Mouse (Mus musculus) urinary bladder, postnatal 25 days (tissue): Measurements from ENCODE around the gene Gldc.
A peak's percentile ranks its signal among the peaks of the same experiment; 100 is the strongest.
"Not testable (repeated sequence)": the region's sequence is repeated elsewhere in the genome, so short reads cannot be mapped to it uniquely, and the experiment has no call there.

Experiments
- DNase-seq: peaks from one replicate; pipeline ENCODE4 v3.0.0; 2022; ENCODE audit warnings: low spot score

Gene Gldc

GRCm38 (mm10) chr19:30174919-30175571 lies at the start of gene Gldc:
Gene Gldc (minus strand): TSS chr19:30175429.
- DNase-seq, result peak; percentile 57

- DNase-seq, result not testable (repeated sequence)
Observed at GRCm38 (mm10) chr19:30222593-30222992, 47.4 kb upstream of the Gldc start.

DNA sequence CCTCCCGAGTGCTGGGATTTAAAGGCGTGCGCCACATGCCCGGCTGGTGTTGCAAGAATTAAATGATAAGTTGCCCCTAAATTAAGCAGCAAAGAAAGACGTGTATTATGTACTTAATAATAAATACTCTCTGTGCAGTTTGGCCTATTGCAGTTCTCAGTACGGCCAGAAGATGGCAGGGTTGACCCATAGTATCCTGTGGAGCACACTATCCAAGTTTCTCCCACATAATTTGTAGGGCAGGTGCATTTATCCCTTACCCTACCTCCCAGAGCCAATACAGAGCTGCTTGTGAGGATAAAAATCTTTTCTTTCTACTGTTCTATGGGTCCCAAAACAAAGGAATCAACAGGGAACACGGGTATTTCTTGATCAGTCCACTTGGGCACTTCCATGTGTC lies 42.1 kb upstream of the Gldc start:
- DNase-seq, result peak; percentile 63

GRCm38 (mm10) chr19:30216186-30216585 lies 41.0 kb upstream of the Gldc start:
- DNase-seq, result no peak

DNA sequence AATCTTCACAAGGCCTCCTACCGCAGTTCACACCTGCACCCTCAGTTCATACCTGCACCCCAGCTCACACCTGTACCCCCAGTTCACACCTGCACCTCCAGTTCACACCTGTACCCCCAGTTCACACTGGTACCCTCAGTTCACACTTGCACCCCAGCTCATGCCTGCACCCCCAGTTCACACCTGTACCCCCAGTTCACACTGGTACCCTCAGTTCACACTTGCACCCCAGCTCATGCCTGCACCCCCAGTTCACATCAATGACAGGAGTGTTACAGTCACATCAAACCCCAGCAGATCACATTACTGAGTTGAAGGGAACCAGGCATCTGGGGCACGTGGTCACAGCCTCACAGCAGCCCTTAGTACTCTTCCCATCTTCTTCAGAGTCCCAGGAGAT lies 40.5 kb upstream of the Gldc start:
- DNase-seq, result not testable (repeated sequence)

DNA sequence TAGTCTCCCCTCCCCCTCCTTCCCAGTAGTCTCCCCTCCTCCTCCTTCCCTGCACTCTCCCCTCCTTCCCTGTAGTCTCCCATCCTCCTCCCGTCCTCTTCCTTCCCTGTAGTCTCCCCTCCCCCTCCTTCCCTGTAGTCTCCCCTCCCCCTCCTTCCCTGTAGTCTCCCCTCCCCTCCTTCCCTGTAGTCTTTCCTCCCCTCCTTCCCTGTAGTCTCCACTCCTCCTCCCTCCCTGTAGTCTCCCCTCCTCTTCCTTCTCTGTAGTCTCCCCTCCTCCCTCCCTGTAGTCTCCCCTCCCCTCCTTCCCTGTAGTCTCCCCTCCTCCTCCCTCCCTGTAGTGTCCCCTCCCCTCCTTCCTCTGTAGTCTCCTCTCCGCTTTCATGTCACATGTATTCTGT lies 38.8 kb upstream of the Gldc start:
- DNase-seq, result no peak

- DNase-seq, result not testable (repeated sequence)
Observed at GRCm38 (mm10) chr19:30209006-30209405, 33.8 kb upstream of the Gldc start.

GRCm38 (mm10) chr19:30206981-30207380 lies 31.8 kb upstream of the Gldc start:
- DNase-seq, result no peak

- DNase-seq, result no peak
Observed at GRCm38 (mm10) chr19:30205874-30206273, 30.6 kb upstream of the Gldc start.

- peak; percentile 17 for DNase-seq
Observed at GRCm38 (mm10) chr19:30205159-30205816, 30.1 kb upstream of the Gldc start.

- DNase-seq, result no peak
Observed at GRCm38 (mm10) chr19:30202177-30202576, 26.9 kb upstream of the Gldc start.

- DNase-seq, result no peak
Observed at GRCm38 (mm10) chr19:30194999-30195398, 19.8 kb upstream of the Gldc start.

GRCm38 (mm10) chr19:30187232-30187631 lies 12.0 kb upstream of the Gldc start:
- no peak for DNase-seq

DNA sequence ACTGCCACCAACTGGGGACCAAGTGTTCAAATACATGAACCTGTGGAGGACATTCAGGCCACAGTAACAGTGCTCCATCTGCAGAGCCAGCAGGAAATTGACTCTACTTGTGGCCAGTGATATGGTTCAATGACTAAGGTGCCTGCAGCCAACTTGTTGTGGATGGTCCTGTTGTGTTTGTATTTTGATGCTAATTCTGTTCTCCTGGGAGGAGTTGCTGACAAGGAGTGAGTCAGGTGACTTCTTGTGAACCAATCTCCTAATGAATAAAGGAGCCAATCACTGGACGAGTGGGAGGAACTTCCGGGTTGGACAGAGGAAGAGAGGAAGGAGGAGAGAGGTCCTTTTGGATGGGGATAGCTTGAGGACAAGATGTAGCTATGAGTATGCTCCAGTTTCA lies 10.3 kb upstream of the Gldc start:
- no peak for DNase-seq

GRCm38 (mm10) chr19:30179979-30180378 lies 4.8 kb upstream of the Gldc start:
- no peak for DNase-seq

GRCm38 (mm10) chr19:30174074-30174670 lies 1.1 kb downstream of the Gldc start:
- DNase-seq, result no peak

GRCm38 (mm10) chr19:30171346-30172055 lies 3.7 kb downstream of the Gldc start:
- DNase-seq, result no peak

- DNase-seq, result peak; percentile 10
Observed at GRCm38 (mm10) chr19:30170319-30170718, 4.9 kb downstream of the Gldc start.

DNA sequence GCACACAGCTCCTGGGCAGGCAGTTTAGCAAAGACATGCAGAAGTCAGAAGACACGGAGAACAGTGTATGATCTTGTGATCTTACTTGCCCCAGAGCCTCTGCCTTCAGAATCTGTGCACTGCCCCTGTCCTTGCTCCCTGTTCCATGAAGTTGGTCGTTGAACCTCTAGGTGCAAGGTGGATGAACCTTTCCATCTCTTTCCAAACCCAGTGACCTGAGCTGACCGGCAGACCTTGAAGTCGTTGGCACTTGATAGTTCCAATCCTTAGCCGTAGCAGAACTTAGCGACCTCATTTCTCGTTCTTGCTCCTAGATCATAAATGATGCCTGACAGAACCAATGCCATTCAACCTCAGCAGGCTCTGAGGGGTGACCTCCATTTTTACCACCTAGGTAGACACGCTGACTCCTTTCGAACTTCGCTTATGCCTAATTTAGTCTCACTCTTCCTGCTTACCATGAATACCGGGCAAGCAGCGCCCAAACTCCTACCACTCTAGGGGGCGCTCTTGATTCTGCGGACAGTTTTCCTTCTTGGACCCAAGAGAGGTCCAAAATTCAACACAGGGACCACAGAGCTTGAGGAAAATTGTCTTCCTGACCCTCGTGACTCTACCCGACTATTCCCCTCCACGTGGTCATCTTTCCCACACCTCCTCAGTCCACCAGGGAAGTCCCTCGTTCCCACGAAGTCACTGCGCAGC lies 8.3 kb downstream of the Gldc start:
- DNase-seq, result no peak

DNA sequence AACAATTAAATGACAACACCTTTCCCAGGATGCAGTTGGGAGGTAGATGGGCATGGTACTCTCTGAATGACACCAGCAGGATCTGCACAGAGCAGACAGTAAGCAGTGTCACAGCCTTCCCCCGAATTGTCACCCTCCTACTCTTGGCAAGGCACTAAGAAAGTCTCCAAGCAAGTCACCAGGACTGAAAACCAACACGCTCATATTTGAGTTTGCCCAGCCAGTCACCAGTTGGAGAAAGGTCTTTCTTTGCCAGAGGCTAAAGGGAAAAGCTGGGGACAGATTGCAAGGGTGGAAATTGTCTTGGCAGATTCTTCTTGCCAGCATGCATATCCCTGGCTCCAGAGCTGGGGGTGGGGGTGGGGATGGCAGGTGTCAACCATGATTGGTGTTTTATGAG lies 11.0 kb downstream of the Gldc start:
- no peak for DNase-seq

DNA sequence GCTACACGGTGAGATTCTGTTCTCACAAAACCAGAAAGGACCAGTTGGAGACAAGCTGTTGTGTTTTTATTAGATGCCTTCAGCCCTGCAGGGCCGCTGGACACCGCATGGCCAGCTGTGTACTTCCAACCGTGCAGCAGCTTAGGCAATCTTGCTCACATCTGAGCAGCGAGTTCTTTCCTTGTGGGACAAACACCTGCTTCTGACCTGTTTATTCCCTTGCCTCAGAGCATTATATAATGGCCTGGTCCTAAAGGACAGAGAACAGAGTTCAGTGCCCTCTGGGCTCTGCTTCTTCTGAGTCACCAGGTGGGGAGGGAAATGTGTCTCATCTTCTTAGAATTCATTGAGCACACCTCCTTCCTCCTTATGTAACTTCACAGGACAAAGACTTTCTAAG lies 12.4 kb downstream of the Gldc start:
- no peak for DNase-seq

GRCm38 (mm10) chr19:30160021-30160420 lies 15.2 kb downstream of the Gldc start:
- no peak for DNase-seq
